Mouse (Mus musculus): ENCODE measurements around the gene Scnn1a. TPM values are rescaled to one million over a fixed set of nuclear protein-coding genes. Genes with fewer than 3 reads are reported as not detected.

The Scnn1a gene
- polyA plus RNA-seq, 1 experiment from 2014 or later, result 0.33 TPM

DNA sequence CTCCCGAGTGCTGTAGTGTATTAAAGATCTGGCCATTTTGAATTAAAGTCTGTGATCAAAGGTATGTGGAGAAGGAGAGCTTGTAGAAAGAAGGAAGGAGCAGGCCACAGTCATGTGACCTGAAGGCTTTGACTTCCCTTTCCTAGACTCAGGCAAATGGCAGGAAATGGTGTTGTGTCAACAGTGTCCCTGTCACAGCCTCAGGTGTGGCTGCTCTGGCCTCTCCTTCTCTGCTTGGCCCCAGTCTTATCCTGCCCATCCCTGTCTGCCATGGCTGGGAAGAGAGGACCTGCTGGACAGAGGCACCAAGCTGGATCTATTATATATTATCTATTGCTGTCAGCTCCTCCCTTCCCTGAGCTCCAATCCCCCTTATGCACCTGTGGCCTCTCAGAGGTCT is 25.2 kb downstream of the Scnn1a start:
- H3K9ac ChIP-seq (ENCODE audit: low read length), result no peak overlapping the region
- H3K27me3 ChIP-seq (ENCODE audit: control insufficient read depth, insufficient read depth, low read length), result no peaks in the 10 kb centered on the region; the same call in 1 of the 2 replicates
- 84% methylated on average over 1 of the region's 1 CpGs for WGBS
- H3K4me1 ChIP-seq (ENCODE audit: control insufficient read depth, insufficient read depth, low read length), result peaks cover 12% of the 10 kb centered on the region
- H3K4me2 ChIP-seq, result no peak overlapping the region
- ATAC-seq (ENCODE audit: low FRiP score), result no peak
- no peaks in the 10 kb centered on the region for H3K36me3 ChIP-seq (ENCODE audit: control insufficient read depth, insufficient read depth, low read length)
- DNase-seq (ENCODE audit: low spot score, missing footprints), result peak; percentile 57
- no peaks in the 10 kb centered on the region for H3K9me3 ChIP-seq (ENCODE audit: control insufficient read depth, low read length)
- no peak overlapping the region for H3K27ac ChIP-seq (ENCODE audit: low read depth, low read length)
- H3K4me3 ChIP-seq (ENCODE audit: low read depth, low read length), result no peak overlapping the region

- Histone ChIP-seq H3K27me3 (ENCODE audit: control insufficient read depth, insufficient read depth, low read length) (no peaks in the 10 kb centered on the region; the same call in 1 of the 2 replicates), H3K27ac (ENCODE audit: low read depth, low read length) (no peak overlapping the region), H3K9me3 (ENCODE audit: control insufficient read depth, low read length) (no peaks in the 10 kb centered on the region), H3K36me3 (ENCODE audit: control insufficient read depth, insufficient read depth, low read length) (no peaks in the 10 kb centered on the region), H3K9ac (ENCODE audit: low read length) (no peak overlapping the region), H3K4me1 (ENCODE audit: control insufficient read depth, insufficient read depth, low read length) (peaks cover 12% of the 10 kb centered on the region), H3K4me3 (ENCODE audit: low read depth, low read length) (no peak overlapping the region), H3K4me2 (no peak overlapping the region)
- DNase-seq (ENCODE audit: low spot score, missing footprints) (no peak), ATAC-seq (ENCODE audit: low FRiP score) (no peak)
- WGBS, result 58% methylated on average over 2 of the region's 2 CpGs
These were observed 25.6 kb downstream of the Scnn1a start for GRCm38 (mm10) chr6:125346029-125346428.

DNA sequence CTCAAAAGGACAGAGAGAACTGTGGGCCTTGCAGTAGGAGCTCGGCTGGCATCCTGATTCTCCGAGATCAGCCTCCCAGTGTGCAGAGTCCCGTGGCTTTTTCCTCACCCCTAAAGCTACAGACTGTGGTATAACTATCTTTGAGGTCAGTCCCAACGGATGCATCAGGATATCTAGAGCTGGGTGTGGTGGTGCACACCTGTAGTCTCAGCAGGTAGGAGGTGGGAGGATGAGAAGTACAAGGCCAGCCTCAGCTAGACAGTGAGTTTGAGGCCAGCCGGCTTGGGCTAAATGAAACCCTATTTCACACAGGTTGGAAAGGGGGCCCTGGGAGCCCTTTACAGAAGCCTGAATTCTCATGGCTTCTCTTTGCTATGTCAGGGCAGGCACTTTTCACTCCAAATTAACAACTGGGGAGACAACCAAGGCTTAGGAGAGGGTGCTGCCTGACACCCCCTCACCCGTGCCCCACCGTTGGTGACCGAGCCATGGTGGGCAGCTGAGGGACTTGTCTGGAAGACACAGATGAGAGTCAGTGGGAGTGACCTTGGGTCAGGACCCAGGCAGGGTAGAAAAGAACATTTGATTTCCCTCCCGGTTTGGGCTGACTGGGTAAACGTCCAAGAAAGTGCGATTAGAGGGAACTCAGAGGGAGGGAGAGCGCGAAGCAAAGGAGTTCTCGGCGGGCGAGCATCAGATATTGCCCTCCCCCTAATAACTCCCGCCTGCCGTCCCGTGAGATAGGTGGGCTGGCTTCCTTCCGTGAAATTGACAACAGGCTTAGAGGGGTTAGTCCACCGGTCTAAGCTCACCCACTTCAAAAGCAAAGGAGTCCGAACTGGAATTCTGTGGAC is 28.5 kb downstream of the Scnn1a start, which contains the start of gene Tnfrsf1a:
TSS of gene Tnfrsf1a (plus strand) at position 642 of the 854 bp plus-strand sequence.
- Histone ChIP-seq H3K4me2 (peak within 1 kb of the TSS; percentile 89), H3K9ac (ENCODE audit: low read length) (peak within 1 kb of the TSS; percentile 74), H3K27me3 (ENCODE audit: control insufficient read depth, insufficient read depth, low read length) (no peaks in the 10 kb centered on the region; the same call in 1 of the 2 replicates), H3K9me3 (ENCODE audit: control insufficient read depth, low read length) (no peaks in the 10 kb centered on the region), H3K4me1 (ENCODE audit: control insufficient read depth, insufficient read depth, low read length) (peaks cover 12% of the 10 kb centered on the region), H3K4me3 (ENCODE audit: low read depth, low read length) (peak within 1 kb of the TSS; percentile 49), H3K27ac (ENCODE audit: low read depth, low read length) (no peak within 1 kb of the TSS), H3K36me3 (ENCODE audit: control insufficient read depth, insufficient read depth, low read length) (no peaks in the 10 kb centered on the region)
- ATAC-seq (ENCODE audit: low FRiP score) (peak; percentile 28), DNase-seq (ENCODE audit: low spot score, missing footprints) (no peak)
- 5% methylated on average over 22 of the region's 22 CpGs for WGBS

DNA sequence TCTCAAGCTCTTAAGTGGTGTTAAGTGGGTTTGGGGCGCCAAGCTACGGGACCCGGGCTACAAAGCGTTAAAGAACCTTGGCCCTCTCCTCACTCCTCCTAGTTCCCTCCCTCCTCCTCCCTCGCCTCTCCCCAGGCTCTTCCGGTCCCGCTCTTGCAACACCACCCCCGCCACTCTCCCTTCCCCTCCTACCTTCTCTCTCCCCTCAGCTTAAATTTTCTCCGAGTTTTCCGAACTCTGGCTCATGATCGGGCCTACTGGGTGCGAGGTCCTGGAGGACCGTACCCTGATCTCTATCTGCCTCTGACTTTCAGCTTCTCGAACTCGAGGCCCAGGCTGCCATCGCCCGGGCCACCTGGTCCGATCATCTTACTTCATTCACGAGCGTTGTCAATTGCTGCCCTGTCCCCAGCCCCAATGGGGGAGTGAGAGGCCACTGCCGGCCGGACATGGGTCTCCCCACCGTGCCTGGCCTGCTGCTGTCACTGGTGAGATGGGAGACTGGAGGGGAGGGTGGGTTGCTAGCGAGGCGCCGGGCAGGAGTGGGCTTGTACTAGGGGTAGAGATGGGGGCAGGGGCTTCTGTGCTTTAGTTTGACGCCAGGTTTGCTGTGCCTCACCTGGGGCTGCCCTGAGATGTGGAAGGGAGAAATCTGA is 29.2 kb downstream of the Scnn1a start:
- Histone ChIP-seq H3K4me3 (ENCODE audit: low read depth, low read length) (peak overlapping the region; percentile 49), H3K27ac (ENCODE audit: low read depth, low read length) (no peak overlapping the region), H3K27me3 (ENCODE audit: control insufficient read depth, insufficient read depth, low read length) (no peaks in the 10 kb centered on the region; the same call in 1 of the 2 replicates), H3K9ac (ENCODE audit: low read length) (peak overlapping the region; percentile 74), H3K9me3 (ENCODE audit: control insufficient read depth, low read length) (no peaks in the 10 kb centered on the region), H3K4me2 (peak overlapping the region; percentile 89), H3K4me1 (ENCODE audit: control insufficient read depth, insufficient read depth, low read length) (peaks cover 17% of the 10 kb centered on the region), H3K36me3 (ENCODE audit: control insufficient read depth, insufficient read depth, low read length) (no peaks in the 10 kb centered on the region)
- ATAC-seq (ENCODE audit: low FRiP score) (peak; percentile 66), DNase-seq (ENCODE audit: low spot score, missing footprints) (peak; percentile 96)
- WGBS, result under 1% methylated on average over 27 of the region's 27 CpGs

DNA sequence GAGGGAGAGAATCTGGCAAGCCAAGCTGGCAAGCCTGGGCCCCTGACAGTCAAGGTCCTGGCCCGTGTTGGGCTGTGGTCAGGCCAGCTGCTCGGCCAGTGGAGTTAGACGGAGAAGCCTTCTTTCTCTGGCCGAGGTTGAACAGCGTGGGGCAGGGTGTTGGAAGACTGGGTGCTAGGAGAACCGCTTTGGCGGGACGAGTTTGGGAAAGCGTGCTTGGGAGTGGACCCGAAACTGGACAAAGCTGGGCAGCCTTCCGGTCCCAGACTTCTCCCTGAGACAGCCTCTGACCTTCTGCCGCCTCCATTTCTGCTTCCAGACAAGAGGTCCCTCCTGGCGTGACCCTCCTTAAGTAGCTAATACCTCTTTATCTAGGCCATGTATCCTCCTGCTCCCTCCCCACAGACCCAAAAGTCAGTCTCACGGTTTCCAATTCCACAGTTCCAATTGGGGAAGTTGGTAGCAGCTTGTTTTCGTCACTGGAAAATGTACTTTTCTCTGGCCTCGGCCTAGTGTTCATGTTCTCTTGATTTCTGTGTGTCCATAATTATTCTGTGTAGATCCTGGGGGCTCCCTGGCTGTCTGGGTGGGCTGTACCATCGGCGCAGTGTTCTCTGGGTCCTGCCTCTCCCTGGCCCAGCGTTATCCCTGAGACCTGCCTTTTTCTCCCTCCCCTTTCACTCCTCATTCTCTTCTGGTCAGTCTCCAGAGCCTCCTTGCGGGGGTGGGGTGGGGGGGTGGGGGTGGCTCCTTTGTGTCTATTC is 30.0 kb downstream of the Scnn1a start:
- WGBS, result 3% methylated on average over 20 of the region's 20 CpGs
- Histone ChIP-seq H3K36me3 (ENCODE audit: control insufficient read depth, insufficient read depth, low read length) (no peaks in the 10 kb centered on the region), H3K9me3 (ENCODE audit: control insufficient read depth, low read length) (no peaks in the 10 kb centered on the region), H3K27ac (ENCODE audit: low read depth, low read length) (no peak overlapping the region), H3K4me2 (peak overlapping the region; percentile 89), H3K4me1 (ENCODE audit: control insufficient read depth, insufficient read depth, low read length) (peaks cover 21% of the 10 kb centered on the region), H3K27me3 (ENCODE audit: control insufficient read depth, insufficient read depth, low read length) (no peaks in the 10 kb centered on the region; the same call in 1 of the 2 replicates), H3K9ac (ENCODE audit: low read length) (peak overlapping the region; percentile 74), H3K4me3 (ENCODE audit: low read depth, low read length) (peak overlapping the region; percentile 49)
- peak; percentile 20; the same call in 1 of the 2 replicates for ATAC-seq (ENCODE audit: low FRiP score)
- peak; percentile 93 for DNase-seq (ENCODE audit: low spot score, missing footprints)

DNA sequence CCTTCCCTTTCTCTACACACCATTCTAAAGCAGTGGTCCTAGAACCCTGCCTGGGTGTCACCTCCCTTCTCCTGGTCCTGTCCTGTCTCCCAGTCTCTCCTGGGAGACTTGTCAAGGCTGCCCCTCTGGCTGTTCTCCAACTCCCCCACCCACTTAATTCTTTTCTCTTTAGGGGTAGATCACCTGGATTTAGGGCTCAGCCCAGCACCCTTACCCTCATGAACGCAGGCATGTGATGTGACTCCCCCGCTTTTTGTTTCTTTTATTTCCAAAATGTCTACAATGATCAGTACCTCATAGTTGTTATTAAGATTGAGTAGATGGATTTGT is 30.5 kb downstream of the Scnn1a start:
- DNase-seq (ENCODE audit: low spot score, missing footprints) (peak; percentile 45), ATAC-seq (ENCODE audit: low FRiP score) (no peak)
- Histone ChIP-seq H3K4me2 (no peak overlapping the region; the same call in 1 of the 2 replicates), H3K4me3 (ENCODE audit: low read depth, low read length) (peak overlapping the region; percentile 49; the same call in 1 of the 2 replicates), H3K36me3 (ENCODE audit: control insufficient read depth, insufficient read depth, low read length) (no peaks in the 10 kb centered on the region), H3K9ac (ENCODE audit: low read length) (peak overlapping the region; percentile 74), H3K27me3 (ENCODE audit: control insufficient read depth, insufficient read depth, low read length) (no peaks in the 10 kb centered on the region; the same call in 1 of the 2 replicates), H3K27ac (ENCODE audit: low read depth, low read length) (no peak overlapping the region), H3K4me1 (ENCODE audit: control insufficient read depth, insufficient read depth, low read length) (peaks cover 21% of the 10 kb centered on the region), H3K9me3 (ENCODE audit: control insufficient read depth, low read length) (no peaks in the 10 kb centered on the region)
- 76% methylated on average over 2 of the region's 2 CpGs for WGBS

DNA sequence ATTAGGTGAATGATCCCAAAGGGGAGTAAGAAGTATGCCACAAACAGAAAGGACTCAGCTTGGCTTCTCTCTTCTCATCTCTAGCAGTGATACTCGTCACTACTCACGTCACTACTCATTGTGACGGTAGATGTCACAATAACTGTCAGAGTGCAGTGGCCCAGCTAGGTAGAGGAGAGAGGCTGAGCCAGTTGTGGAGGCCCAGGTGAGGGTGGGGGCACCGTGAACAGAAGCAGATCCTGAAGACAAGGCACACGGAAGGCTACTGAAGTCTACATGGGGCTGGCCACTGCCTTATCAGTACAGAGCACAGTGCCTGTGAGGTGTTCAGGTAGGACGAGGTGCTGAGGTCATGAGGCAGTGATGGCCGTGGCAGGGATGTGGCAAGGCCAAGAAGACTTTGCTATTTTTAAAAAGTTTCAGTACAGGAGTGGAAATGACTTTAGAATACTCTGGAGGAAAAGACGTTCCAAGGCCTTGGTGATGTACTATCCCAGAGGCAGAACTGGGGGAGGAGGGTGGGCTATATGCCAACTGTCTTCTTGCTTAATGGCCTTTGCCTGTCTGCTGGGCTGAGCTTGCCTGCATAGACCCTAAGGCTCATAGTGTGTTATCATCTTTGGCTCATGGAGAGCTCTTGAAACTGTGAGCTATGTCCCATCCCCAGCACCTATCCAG is 31.0 kb downstream of the Scnn1a start:
- ATAC-seq (ENCODE audit: low FRiP score), result no peak
- 77% methylated on average over 8 of the region's 8 CpGs for WGBS
- no peaks in the 10 kb centered on the region; the same call in 1 of the 2 replicates for H3K27me3 ChIP-seq (ENCODE audit: control insufficient read depth, insufficient read depth, low read length)
- DNase-seq (ENCODE audit: low spot score, missing footprints), result peak; percentile 41
- peaks cover 21% of the 10 kb centered on the region for H3K4me1 ChIP-seq (ENCODE audit: control insufficient read depth, insufficient read depth, low read length)
- H3K4me2 ChIP-seq, result no peak overlapping the region
- H3K9me3 ChIP-seq (ENCODE audit: control insufficient read depth, low read length), result no peaks in the 10 kb centered on the region
- H3K27ac ChIP-seq (ENCODE audit: low read depth, low read length), result no peak overlapping the region
- no peak overlapping the region for H3K9ac ChIP-seq (ENCODE audit: low read length)
- H3K36me3 ChIP-seq (ENCODE audit: control insufficient read depth, insufficient read depth, low read length), result no peaks in the 10 kb centered on the region
- H3K4me3 ChIP-seq (ENCODE audit: low read depth, low read length), result no peak overlapping the region

- no peak for ATAC-seq (ENCODE audit: low FRiP score)
- Histone ChIP-seq H3K4me1 (ENCODE audit: control insufficient read depth, insufficient read depth, low read length) (peaks cover 21% of the 10 kb centered on the region), H3K27ac (ENCODE audit: low read depth, low read length) (no peak overlapping the region)
These were observed 31.6 kb downstream of the Scnn1a start for GRCm38 (mm10) chr6:125352046-125352384.

More at GRCm38 (mm10) chr6:125352046-125352384, 31.6 kb downstream of the Scnn1a start:
- WGBS, result 68% methylated on average over 5 of the region's 5 CpGs
- Histone ChIP-seq H3K27me3 (ENCODE audit: control insufficient read depth, insufficient read depth, low read length) (no peaks in the 10 kb centered on the region; the same call in 1 of the 2 replicates), H3K9me3 (ENCODE audit: control insufficient read depth, low read length) (no peaks in the 10 kb centered on the region), H3K36me3 (ENCODE audit: control insufficient read depth, insufficient read depth, low read length) (no peaks in the 10 kb centered on the region), H3K4me2 (no peak overlapping the region), H3K9ac (ENCODE audit: low read length) (no peak overlapping the region), H3K4me3 (ENCODE audit: low read depth, low read length) (no peak overlapping the region)
- DNase-seq (ENCODE audit: low spot score, missing footprints), result peak; percentile 77

Data from midbrain, embryonic 11.5 days (tissue).